In genomic region chr1:157081999-157082398, GRCm38 (mm10) we compare ENCODE assay signal across 14 mouse cellular contexts. TPM values are rescaled to one million over a fixed set of nuclear protein-coding genes. Genes with fewer than 3 reads are reported as not detected.
DNase-seq lines count a peak whose midpoint lies in the region; ATAC-seq and TF ChIP-seq lines count a peak whose summit lies in the region.
"Had no signal": no experiment of that assay in that cellular context is flagged by ENCODE, and none has a peak within 500 bp of the region (broad histone marks: within the 10 kb centered on the region; RNA-seq: fewer than 3 reads in every experiment).

No protein-coding gene starts in this region.

- no peaks in the 10 kb centered on the region for H3K36me3 ChIP-seq in heart, postnatal 0 days (replicated peaks; ENCODE audit: control insufficient read depth, insufficient read depth, low read length)
- no peaks in the 10 kb centered on the region for H3K36me3 ChIP-seq in testis, adult 2 months (ENCODE audit: control insufficient read depth, insufficient read depth, low read length)
- no peaks in the 10 kb centered on the region for H3K36me3 ChIP-seq in stomach, postnatal 0 days (ENCODE audit: control insufficient read depth, insufficient read depth, low read length)
- no peaks in the 10 kb centered on the region for H3K36me3 ChIP-seq in intestine, embryonic 16.5 days (ENCODE audit: control insufficient read depth, insufficient read depth, low read length)
- H3K36me3 ChIP-seq: hindbrain, embryonic 12.5 days had no signal

- peaks cover 4% of the 10 kb centered on the region; the same call in 1 of the 2 replicates for H3K4me1 ChIP-seq in heart, postnatal 0 days (ENCODE audit: control insufficient read depth, insufficient read depth)
- peaks cover 15% of the 10 kb centered on the region for H3K4me1 ChIP-seq in testis, adult 2 months (ENCODE audit: control insufficient read depth, insufficient read depth, low read length)
- H3K4me1 ChIP-seq in stomach, postnatal 0 days (replicated peaks; ENCODE audit: control insufficient read depth, insufficient read depth), result no peaks in the 10 kb centered on the region
- peaks cover 16% of the 10 kb centered on the region; the same call in 1 of the 2 replicates for H3K4me1 ChIP-seq in intestine, embryonic 16.5 days (ENCODE audit: control insufficient read depth, insufficient read depth, low read length)

- no peak overlapping the region for H3K27ac ChIP-seq in heart, postnatal 0 days (ENCODE audit: low read depth)
- no peak overlapping the region for H3K27ac ChIP-seq in testis, adult 2 months (ENCODE audit: control insufficient read depth, insufficient read depth, low read depth, low read length)
- H3K27ac ChIP-seq in stomach, postnatal 0 days (replicated peaks), result no peak overlapping the region
- H3K27ac ChIP-seq in intestine, embryonic 16.5 days (ENCODE audit: low read length), result no peak overlapping the region
- H3K27ac ChIP-seq: hindbrain, embryonic 12.5 days had no signal

- no peak overlapping the region for H3K4me3 ChIP-seq in heart, postnatal 0 days (ENCODE audit: low read depth, low read length)
- no peak overlapping the region for H3K4me3 ChIP-seq in testis, adult 2 months (ENCODE audit: control insufficient read depth, low read depth, low read length)
- no peak overlapping the region for H3K4me3 ChIP-seq in stomach, postnatal 0 days (ENCODE audit: low read depth, low read length)
- no peak overlapping the region for H3K4me3 ChIP-seq in intestine, embryonic 16.5 days (ENCODE audit: low read length)
- H3K4me3 ChIP-seq: hindbrain, embryonic 12.5 days had no signal

- TF ChIP-seq POLR2A in testis, adult 2 months (IDR thresholded peaks at IDR 0.05; ENCODE audit: control insufficient read depth, low read depth, low read length), result no peak
- TF ChIP-seq POLR2A in brain, embryonic 14.5 days (IDR thresholded peaks at IDR 0.05; ENCODE audit: borderline replicate concordance, extremely low read depth, insufficient read depth, insufficient read length, poor library complexity, severe bottlenecking), result no peak

- no peaks in the 10 kb centered on the region for H3K27me3 ChIP-seq in heart, postnatal 0 days (ENCODE audit: control insufficient read depth, insufficient read depth, low read length)
- no peaks in the 10 kb centered on the region for H3K27me3 ChIP-seq in testis, adult 2 months (ENCODE audit: control insufficient read depth, insufficient read depth, low read length)
- no peaks in the 10 kb centered on the region for H3K27me3 ChIP-seq in stomach, postnatal 0 days (ENCODE audit: control insufficient read depth, insufficient read depth, low read length)
- H3K27me3 ChIP-seq in intestine, embryonic 16.5 days (replicated peaks; ENCODE audit: control insufficient read depth, insufficient read depth, low read length), result no peaks in the 10 kb centered on the region

- TF ChIP-seq EP300 in heart, postnatal 0 days (IDR thresholded peaks at IDR 0.05; ENCODE audit: low read depth), result no peak
- no peak for TF ChIP-seq EP300 in stomach, postnatal 0 days (optimal IDR thresholded peaks at IDR 0.05)

- no peak overlapping the region for H3K9ac ChIP-seq in heart, postnatal 0 days (replicated peaks; ENCODE audit: low read depth, low read length)
- H3K9ac ChIP-seq in stomach, postnatal 0 days (ENCODE audit: low read length), result no peak overlapping the region
- no peak overlapping the region for H3K9ac ChIP-seq in intestine, embryonic 16.5 days (ENCODE audit: low read depth, low read length)
- H3K9ac ChIP-seq: hindbrain, embryonic 12.5 days had no signal

- no peaks in the 10 kb centered on the region for H3K9me3 ChIP-seq in heart, postnatal 0 days (replicated peaks; ENCODE audit: control insufficient read depth, low read length)
- no peaks in the 10 kb centered on the region for H3K9me3 ChIP-seq in stomach, postnatal 0 days (ENCODE audit: control insufficient read depth, low read length)
- H3K9me3 ChIP-seq in intestine, embryonic 16.5 days (ENCODE audit: control insufficient read depth, low read length), result no peaks in the 10 kb centered on the region
- H3K9me3 ChIP-seq: hindbrain, embryonic 12.5 days had no signal

- WGBS in heart, postnatal 0 days, result 58% methylated on average over 8 of the region's 8 CpGs
- 62% methylated on average over 8 of the region's 8 CpGs for WGBS in stomach, postnatal 0 days
- WGBS in intestine, embryonic 16.5 days, result 66% methylated on average over 8 of the region's 8 CpGs

- no peak for DNase-seq in heart, postnatal 0 days (ENCODE audit: low spot score)
- DNase-seq in heart, adult 9 months (ENCODE audit: low spot score in 2 of 2), result no peak
- DNase-seq in testis, postnatal 14 days (ENCODE audit: low spot score), result no peak
- DNase-seq in brain, embryonic 14.5 days (ENCODE audit: low read depth), result no peak
- DNase-seq in stomach, postnatal 0 days (ENCODE audit: low spot score), result no peak
- DNase-seq in layer of hippocampus, postnatal 36 days, result no peak
- DNase-seq: gastrocnemius, postnatal 36 days; layer of hippocampus, adult 9-11 months; lung, adult 18-20 months had no signal

- no peak overlapping the region for H3K4me2 ChIP-seq in heart, postnatal 0 days (ENCODE audit: low read depth, low read length)
- no peak overlapping the region for H3K4me2 ChIP-seq in stomach, postnatal 0 days (replicated peaks; ENCODE audit: low read depth)
- no peak overlapping the region for H3K4me2 ChIP-seq in intestine, embryonic 16.5 days (ENCODE audit: low read depth, low read length)
- H3K4me2 ChIP-seq: hindbrain, embryonic 12.5 days had no signal

- TF ChIP-seq CTCF in heart, postnatal 0 days (IDR thresholded peaks at IDR 0.05; ENCODE audit: low read depth), result peak; percentile 40
- peak; percentile 82; the same call in 1 of the 2 replicates for TF ChIP-seq CTCF in testis, adult 2 months (IDR thresholded peaks at IDR 0.05; ENCODE audit: control insufficient read depth, insufficient read depth, insufficient replicate concordance, low read depth, low read length)
- TF ChIP-seq CTCF in brain, embryonic 14.5 days (IDR thresholded peaks at IDR 0.05; ENCODE audit: borderline replicate concordance, extremely low read depth, insufficient read depth, insufficient read length), result peak; percentile 54
- TF ChIP-seq CTCF in stomach, postnatal 0 days (IDR thresholded peaks at IDR 0.05; ENCODE audit: low read depth), result peak; percentile 61

- no peak for ATAC-seq in heart, postnatal 0 days (ENCODE audit: insufficient read depth, low read depth)
- no peak for ATAC-seq in stomach, postnatal 0 days (ENCODE audit: low FRiP score, low TSS enrichment)
- ATAC-seq in intestine, embryonic 16.5 days, result no peak

RNA-seq across cellular contexts. Expression of gene Tex35, which starts 26.5 kb away (rescaled TPM):
- total RNA-seq in heart, postnatal 0 days (2014; rRNA removed; ENCODE audit: low replicate concordance), result not detected in 2 replicates
- not detected in 2 replicates for polyA plus RNA-seq in heart, postnatal 0 days (2015; fragmentation: Nextera tagmentation; extraction: Ambion mirVana)
- polyA plus RNA-seq in testis, adult 2 months (2012; rRNA removed), result 289 and 335 TPM in 2 replicates
- polyA plus RNA-seq in brain, embryonic 14.5 days (2012; rRNA removed), result 0.11 and 0.15 TPM in 2 replicates
- not detected in 2 replicates for polyA plus RNA-seq in stomach, postnatal 0 days (2015; fragmentation: Nextera tagmentation; extraction: Ambion mirVana)
- not detected in 2 replicates for polyA plus RNA-seq in intestine, embryonic 16.5 days (2015; fragmentation: Nextera tagmentation; extraction: Ambion mirVana)
- not detected for total RNA-seq in layer of hippocampus, postnatal 36 days (2021)
- total RNA-seq: gastrocnemius, postnatal 36 days had no signal
- polyA plus RNA-seq: embryonic facial prominence, embryonic 14.5 days; hindbrain, embryonic 12.5 days; stomach, embryonic 16.5 days had no signal

Comparison
In these comparisons a context has a peak if more than half of its experiments do, and no peak if none do; other contexts are left out.
1. RNA of gene Tex35, which starts 26.5 kb away (polyA plus RNA-seq): 289 to 335 TPM in testis, adult 2 months; 0.11 to 0.15 TPM in brain, embryonic 14.5 days, not detected in heart, postnatal 0 days, not detected in intestine, embryonic 16.5 days and not detected in stomach, postnatal 0 days; every median in the first group is over 100 times any median in the second.
2. Peak in every context shown above with its lines, with median percentiles within 50 percentile points of each other: CTCF ChIP-seq.